Mouse (Mus musculus): Measurements from ENCODE around the gene Gstm4.
"Not testable (repeated sequence)": the region's sequence is repeated elsewhere in the genome, so short reads cannot be mapped to it uniquely, and the experiment has no call there.

Gene Gstm4

DNA sequence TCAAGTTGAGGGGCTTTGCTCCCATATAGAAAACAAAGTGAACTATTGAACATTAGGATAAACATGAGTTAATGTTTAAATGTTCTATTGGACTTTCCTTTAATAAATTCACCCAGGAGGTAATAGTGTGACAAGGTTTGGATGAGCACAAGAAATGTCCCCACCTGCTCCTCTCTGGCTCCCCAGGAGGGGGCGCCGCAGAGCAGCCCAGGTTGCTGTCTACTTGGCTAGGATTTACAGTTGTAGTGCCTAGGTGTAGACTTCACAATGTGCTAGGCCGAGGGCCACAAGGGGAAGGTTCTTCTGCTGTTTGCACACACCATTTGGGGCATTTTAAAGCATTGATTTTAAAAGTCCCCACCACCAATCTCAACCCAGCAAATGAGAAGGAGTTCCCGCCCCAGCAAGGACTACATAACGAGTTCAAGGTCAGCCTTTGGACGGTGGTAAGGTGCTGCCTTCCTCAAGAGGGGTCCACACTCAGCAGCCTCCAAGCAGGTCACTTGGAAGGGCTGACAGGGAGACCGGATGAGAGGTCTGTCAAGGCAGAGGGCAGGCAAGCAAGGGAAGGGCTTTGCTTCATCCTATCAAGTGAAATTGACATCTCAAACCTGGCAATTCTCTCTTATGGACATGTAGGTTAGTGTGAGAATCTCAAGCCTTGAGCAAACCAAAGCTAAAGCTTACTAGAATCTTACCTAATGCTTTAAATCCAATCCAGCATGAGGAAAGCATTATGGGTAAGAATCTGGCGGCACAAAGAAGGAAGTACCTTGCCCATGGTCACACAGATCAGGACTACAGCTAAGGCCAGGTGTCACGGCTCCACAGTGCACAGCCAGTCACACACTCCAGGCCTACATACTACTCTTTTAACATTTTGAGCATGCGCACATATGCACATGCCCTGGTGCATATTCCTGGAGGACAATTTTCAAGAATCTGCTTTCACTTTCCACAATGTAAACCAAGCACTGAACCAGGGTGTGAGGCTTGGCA, 25.9 kb upstream of the Gstm4 start:
- DNase-seq (ENCODE audit: low read depth, low spot score), result peak; percentile 61

GRCm38 (mm10) chr3:108069231-108069870, 24.7 kb upstream of the Gstm4 start:
- no peak for DNase-seq (ENCODE audit: low read depth, low spot score)

- no peak for DNase-seq (ENCODE audit: low read depth, low spot score)
Measured at GRCm38 (mm10) chr3:108068826-108069225, 24.1 kb upstream of the Gstm4 start.

GRCm38 (mm10) chr3:108067370-108067934, 22.8 kb upstream of the Gstm4 start:
- DNase-seq (ENCODE audit: low read depth, low spot score), result no peak

DNA sequence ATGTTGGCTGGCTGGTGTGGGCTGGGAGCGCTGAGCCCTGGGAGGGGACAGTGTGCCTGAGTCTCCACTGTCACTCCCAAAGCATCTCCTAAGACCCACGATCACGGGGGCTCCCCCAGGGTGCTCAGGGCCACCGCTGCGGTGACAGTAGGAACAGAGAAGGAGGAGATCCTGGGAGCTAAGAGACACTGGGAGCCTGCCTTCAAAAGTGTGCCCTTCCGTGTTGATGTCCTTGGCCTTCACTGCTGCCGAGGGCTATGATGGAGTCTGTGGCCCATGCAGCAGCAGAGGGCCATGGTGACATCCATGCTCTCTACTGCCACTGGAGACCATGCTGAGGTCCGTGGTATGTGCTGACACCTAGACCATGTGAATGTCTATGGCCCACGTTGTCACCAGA, 20.9 kb upstream of the Gstm4 start:
- no peak for DNase-seq (ENCODE audit: low read depth, low spot score)

GRCm38 (mm10) chr3:108064672-108065071, 20.0 kb upstream of the Gstm4 start:
- no peak for DNase-seq (ENCODE audit: low read depth, low spot score)

- DNase-seq (ENCODE audit: low read depth, low spot score), result no peak
Measured at GRCm38 (mm10) chr3:108062648-108063047, 18.0 kb upstream of the Gstm4 start.

GRCm38 (mm10) chr3:108061420-108061819, 16.7 kb upstream of the Gstm4 start:
- DNase-seq (ENCODE audit: low read depth, low spot score), result peak; percentile 91

GRCm38 (mm10) chr3:108050493-108050892, 5.8 kb upstream of the Gstm4 start:
- DNase-seq (ENCODE audit: low read depth, low spot score), result no peak

DNA sequence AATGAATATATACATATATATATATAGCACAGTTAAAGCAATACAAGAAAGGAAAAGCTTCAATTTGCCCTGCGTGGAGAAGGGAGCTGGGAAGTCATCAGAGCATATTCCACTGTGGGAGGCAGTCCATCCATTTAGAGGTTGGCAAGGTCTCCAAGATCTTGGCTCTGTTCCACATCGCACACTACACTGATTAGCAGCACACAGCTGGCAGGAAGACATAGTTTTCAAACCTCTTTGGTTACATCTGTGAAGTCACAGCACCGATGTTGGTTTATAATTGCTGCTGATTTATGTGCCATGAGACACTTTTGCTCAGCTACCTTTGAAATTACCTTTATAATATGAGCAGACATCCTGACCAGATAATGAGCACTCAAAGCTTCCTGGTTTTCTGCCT, 3.6 kb upstream of the Gstm4 start:
- DNase-seq (ENCODE audit: low read depth, low spot score), result no peak

DNA sequence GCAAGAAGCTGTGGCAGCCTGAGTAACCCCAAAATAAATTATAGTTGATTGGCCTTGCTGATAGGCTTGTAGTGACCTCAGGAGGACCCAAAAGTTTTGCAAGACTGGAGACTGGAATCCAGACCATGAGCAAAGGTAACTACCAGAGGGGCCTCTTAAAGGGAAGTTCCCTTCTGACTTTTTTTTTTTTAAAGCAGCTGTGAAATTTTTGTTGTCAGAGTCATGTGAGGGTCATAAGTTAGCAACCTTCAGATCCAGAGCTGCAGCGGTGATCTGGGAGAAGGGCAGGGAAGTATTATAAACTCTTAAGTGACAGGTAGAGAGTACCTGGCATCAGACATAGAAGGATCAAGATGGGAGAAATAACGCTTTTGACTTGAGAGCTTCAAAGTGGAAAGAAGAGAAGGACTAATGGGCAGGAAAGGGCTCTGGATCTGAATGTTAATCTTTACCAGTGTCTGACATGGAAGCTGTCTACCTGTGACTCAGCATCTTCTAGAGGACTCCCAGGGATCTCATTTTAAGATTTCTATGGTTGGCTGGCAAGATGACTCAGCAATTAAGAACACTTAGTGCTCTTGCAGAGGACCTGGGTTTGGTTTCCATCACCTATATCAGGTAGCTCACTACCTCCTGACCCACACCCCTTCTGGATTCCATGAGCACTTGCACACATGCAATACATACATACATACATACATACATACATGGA, 2.4 kb upstream of the Gstm4 start:
- DNase-seq (ENCODE audit: low read depth, low spot score), result no peak

GRCm38 (mm10) chr3:108033156-108033555, 11.5 kb downstream of the Gstm4 start:
- no peak for DNase-seq (ENCODE audit: low read depth, low spot score)

- DNase-seq (ENCODE audit: low read depth, low spot score), result no peak
Measured at GRCm38 (mm10) chr3:108032113-108032512, 12.6 kb downstream of the Gstm4 start.

GRCm38 (mm10) chr3:108028641-108029365, 15.9 kb downstream of the Gstm4 start:
- DNase-seq (ENCODE audit: low read depth, low spot score), result no peak

DNA sequence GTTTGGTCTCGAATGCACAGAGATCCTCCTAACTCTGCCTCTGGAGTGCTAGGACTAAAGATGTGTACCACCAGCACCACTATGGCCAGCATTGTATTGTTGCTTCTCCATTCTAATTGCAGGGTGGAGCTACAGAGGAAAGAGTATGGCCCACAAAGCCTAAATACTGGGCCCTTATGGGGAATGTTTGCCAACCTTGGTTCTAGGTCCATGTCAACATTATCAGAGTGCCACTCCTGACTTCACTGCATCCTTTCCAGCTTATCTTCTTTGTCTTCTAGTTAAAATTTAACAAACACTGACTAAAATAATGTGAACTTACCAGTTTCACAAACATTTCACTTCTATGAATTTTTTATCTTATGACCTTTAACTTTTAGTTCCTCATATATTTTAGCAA, 18.1 kb downstream of the Gstm4 start:
- no peak for DNase-seq (ENCODE audit: low read depth, low spot score)

DNA sequence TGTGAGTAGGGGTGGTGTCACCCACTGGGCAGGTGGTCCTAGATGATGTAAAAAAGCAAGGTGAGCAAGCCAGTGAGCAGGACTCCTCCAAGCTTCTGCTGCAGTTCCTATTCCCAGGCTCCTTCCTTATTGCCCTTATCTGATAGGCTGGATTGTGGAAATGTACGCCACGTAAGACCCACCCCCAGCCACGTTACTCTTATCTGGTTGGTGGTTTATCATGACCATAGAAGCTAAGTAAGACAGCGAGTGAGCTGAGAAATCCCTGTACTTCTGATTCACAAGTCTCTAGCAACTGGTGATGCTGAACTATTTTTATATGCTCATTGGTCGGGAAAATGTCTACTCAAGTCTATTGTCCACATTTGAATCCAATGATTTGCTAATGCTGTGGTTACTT, 18.6 kb downstream of the Gstm4 start:
- peak; percentile 72 for DNase-seq (ENCODE audit: low read depth, low spot score)

DNA sequence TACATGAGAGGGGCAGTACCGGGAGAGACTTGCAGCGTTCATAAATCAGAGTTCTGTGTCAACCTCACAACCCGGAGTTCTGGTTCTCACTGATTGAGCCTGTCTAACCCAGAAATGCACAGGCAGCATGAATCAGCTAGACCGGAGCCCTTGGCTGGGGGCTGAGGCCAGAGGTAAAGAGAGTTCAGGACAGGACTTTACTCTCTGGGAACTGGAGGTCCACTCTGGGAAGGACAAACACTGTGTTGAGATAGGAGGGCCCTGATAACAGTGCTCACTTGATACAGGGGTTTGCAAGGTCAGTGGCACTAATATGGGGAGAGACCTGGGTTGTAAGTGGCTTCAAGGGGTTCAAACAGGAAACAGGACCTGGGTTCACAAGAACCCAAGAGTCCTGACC, 19.4 kb downstream of the Gstm4 start:
- no peak for DNase-seq (ENCODE audit: low read depth, low spot score)

DNA sequence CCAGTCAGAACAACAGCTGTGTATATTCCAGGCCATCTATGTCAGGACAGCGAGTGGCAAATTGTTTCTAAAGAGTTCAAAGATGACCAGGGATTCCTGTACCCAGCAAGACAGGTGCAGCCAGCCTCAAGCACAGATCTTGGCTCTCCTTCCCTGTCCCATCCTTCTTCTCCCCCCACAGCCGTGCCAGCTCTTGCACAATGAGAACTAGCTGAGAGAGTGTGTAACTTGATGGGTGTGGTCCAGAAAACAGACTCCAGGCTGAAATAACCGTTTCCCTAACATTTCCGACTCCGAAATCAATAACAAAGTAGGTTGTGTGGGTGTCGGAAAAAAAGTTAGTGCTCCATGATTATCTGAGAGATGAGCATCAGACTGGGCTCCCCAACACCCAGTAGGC, 22.0 kb downstream of the Gstm4 start:
- DNase-seq (ENCODE audit: low read depth, low spot score), result no peak

DNA sequence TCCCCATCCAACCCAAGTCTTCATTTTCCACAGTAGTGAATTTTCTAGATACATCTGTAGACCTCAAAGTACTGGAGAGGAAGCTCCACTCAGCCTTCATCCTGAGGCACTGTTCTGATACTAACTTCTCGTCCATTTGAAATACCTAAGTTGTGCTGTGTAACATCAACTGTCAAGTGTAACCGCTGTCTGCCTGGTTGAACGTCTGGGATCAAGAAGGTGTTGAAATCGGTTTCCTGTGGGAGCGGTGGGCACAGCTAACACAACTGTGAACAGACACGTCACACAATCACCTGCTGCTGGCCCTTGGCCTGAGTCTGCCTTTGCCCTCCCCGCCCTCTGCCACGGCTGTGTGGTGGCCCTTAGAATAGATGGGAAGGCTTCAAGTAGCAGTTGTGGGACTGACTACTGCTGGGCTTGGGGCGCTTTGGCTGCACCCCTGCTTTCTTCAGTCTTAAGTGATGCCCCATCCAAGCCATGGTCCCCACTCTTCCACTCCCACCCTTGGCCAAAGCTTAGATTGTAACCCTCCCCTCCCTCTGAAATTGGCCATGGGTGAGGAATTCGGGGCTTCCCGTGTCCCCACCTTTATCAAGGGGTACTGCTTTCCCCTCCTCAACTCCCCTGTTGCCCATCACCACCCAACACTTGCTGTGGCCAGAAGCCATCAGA, 24.2 kb downstream of the Gstm4 start:
- DNase-seq (ENCODE audit: low read depth, low spot score), result not testable (repeated sequence)

DNA sequence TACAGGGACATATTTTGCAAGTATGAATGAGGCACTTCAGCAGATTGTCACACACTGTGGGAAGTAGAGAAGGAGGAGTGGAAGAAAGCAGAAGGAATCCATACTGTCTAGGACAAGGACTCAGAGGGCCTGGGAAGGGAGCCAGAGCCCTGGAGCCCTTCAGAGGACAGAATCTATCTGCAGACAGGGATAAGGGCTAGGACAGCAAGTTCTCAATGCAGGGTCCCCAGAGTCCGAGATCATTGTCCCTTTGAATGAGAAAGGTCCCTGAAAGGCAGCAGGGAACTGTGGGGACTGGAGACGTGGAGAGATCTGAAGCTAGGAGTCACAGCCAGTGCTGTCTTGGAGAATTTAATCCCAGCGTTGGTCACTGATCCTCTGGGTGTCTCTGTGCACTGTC, 25.5 kb downstream of the Gstm4 start:
- DNase-seq (ENCODE audit: low read depth, low spot score), result not testable (repeated sequence)

All from brain, adult 2 months (tissue).